Mouse (Mus musculus): Measurements from ENCODE around the gene Vmn2r1. TPM values are rescaled to one million over a fixed set of nuclear protein-coding genes. Genes with fewer than 3 reads are reported as not detected.
A peak's percentile ranks its signal among the peaks of the same experiment; 100 is the strongest.

The Vmn2r1 gene
- 0.03 and 0.07 TPM in 2 replicates for polyA plus RNA-seq (2014; fragmentation: Nextera tagmentation; extraction: Ambion mirVana)

DNA sequence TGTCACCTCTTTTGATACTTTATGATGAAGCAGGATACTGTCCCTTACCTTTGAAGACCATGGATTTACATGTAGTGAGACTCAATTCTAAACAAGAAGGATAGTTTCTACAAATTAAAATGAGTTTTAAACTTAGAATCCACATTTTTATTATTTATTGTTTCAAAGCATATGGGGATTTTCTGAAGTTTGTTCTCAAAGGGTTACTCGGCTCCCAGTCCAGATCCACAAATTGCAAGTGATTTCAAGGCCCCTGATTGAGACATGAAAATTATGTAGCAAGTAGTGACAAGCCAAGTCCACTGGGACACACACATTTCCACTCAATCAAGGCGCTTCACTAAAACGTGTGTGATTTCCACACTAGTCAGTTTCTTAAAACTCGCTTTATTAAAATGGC, at the start of gene Vmn2r1:
Vmn2r1 (plus strand) TSS at position 301 of the 400 bp plus-strand sequence.
- Histone ChIP-seq H3K27ac (replicated peaks; ENCODE audit: low read depth, low read length) (no peak within 1 kb of the TSS), H3K27me3 (ENCODE audit: control insufficient read depth, insufficient read depth, low read length) (no peaks in the 10 kb centered on the region), H3K9ac (replicated peaks; ENCODE audit: low read length) (no peak within 1 kb of the TSS), H3K4me2 (ENCODE audit: low read depth, low read length) (no peak within 1 kb of the TSS), H3K4me1 (ENCODE audit: control insufficient read depth, insufficient read depth, low read length) (no peaks in the 10 kb centered on the region), H3K9me3 (replicated peaks; ENCODE audit: control insufficient read depth, low read length) (no peaks in the 10 kb centered on the region), H3K4me3 (ENCODE audit: low read depth, low read length) (no peak within 1 kb of the TSS), H3K36me3 (replicated peaks; ENCODE audit: control insufficient read depth, insufficient read depth, low read depth, low read length) (no peaks in the 10 kb centered on the region)
- 76% methylated on average over 4 of the region's 4 CpGs for WGBS
- ATAC-seq (replicated peaks; ENCODE audit: insufficient number of reproducible peaks, low FRiP score, low TSS enrichment, low read depth) (no peak), DNase-seq (ENCODE audit: low spot score) (no peak)

DNA sequence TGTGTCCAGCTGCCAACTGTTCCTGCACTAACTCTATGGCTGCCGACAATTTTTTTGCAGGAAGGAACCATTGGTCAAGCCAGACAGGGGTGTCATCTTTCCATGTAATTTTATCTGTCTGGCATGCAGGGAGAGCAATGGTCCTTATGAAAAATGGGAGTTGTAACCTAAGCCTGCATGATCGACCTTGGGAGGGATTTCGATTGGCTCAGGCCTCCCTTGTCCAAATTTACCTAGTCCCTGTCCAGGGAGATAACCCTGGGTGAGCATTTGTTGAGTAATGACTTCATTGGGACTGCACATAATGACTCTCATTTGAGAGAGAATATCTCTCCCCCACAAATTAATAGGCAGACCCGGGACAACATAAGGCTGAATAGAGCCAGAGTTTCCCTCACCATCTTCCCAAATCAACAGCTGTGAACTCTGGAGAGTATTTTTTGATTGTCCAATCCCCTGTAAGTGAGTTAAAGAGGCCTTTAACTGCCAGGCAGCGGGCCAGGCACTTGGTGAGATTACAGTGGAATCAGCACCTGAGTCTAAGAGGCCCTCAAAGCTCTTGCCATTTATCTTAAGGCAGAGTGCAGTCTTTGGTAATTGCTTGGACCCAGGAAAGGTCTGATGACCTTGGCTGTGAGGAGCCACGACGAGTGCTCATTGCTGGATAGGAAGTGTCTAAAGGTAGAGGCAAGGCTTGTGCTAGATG, 43.1 kb upstream of the Vmn2r1 start:
- no peaks in the 10 kb centered on the region for H3K4me1 ChIP-seq (ENCODE audit: control insufficient read depth, insufficient read depth, low read length)
- H3K27ac ChIP-seq (replicated peaks; ENCODE audit: low read depth, low read length) = no peak overlapping the region
- no peaks in the 10 kb centered on the region for H3K9me3 ChIP-seq (replicated peaks; ENCODE audit: control insufficient read depth, low read length)
- 85% methylated on average over 7 of the region's 7 CpGs for WGBS
- no peak overlapping the region for H3K9ac ChIP-seq (replicated peaks; ENCODE audit: low read length)
- no peak for ATAC-seq (replicated peaks; ENCODE audit: insufficient number of reproducible peaks, low FRiP score, low TSS enrichment, low read depth)
- no peak overlapping the region for H3K4me2 ChIP-seq (ENCODE audit: low read depth, low read length)
- no peak for DNase-seq (ENCODE audit: low spot score)
- H3K27me3 ChIP-seq (ENCODE audit: control insufficient read depth, insufficient read depth, low read length) = no peaks in the 10 kb centered on the region
- H3K36me3 ChIP-seq (replicated peaks; ENCODE audit: control insufficient read depth, insufficient read depth, low read depth, low read length) = no peaks in the 10 kb centered on the region
- H3K4me3 ChIP-seq (ENCODE audit: low read depth, low read length) = no peak overlapping the region

DNA sequence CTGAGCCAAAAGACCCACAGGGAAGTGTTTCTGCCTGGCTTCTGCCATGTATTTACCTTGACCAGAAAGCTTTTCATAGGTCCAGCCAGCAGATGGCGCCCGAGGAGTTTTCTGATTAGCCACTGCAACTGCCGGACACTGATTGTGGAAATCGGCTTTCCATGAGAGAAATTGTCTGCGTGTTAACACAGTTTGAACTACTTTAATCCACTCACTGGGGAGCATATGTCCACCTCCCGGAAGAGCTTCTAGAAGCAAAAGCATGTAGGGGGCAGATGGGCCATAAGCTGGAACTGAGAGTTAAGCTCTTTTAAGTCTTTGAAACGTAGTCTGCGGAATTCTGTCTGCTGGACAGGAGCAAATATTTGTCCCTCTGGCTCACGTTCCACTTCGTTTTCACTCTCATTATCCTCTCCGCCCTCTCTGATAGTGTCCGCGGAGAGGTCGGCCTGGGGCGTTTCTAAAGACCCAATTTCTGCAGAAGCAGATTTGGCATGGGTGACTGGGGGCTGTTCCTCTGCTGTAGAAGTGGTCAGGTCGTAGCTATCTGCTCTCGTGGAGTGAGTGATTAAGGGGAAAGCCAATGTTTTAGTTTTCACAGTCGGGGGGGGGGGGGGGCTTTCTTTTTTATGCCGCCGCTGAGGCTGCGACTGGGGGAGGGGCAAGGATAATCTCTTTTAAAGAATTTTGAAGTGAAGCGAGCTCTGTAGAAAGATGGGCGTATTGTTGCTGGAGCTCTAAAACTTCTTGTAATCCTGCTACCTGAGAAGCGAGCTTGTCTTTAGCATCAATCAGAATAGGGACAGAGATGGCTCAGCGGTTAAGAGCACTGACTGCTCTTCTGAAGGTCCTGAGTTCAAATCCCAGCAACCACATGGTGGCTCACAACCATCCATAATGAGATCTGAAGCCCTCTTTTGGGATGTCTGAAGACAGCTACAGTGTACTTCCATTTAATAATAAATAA, 41.2 kb upstream of the Vmn2r1 start:
- 10% methylated on average over 25 of the region's 25 CpGs for WGBS
- H3K9me3 ChIP-seq (replicated peaks; ENCODE audit: control insufficient read depth, low read length) = no peaks in the 10 kb centered on the region
- peak overlapping the region; percentile 28 for H3K4me3 ChIP-seq (ENCODE audit: low read depth, low read length)
- H3K9ac ChIP-seq (replicated peaks; ENCODE audit: low read length) = peak overlapping the region; percentile 48
- H3K4me1 ChIP-seq (ENCODE audit: control insufficient read depth, insufficient read depth, low read length) = no peaks in the 10 kb centered on the region
- ATAC-seq (replicated peaks; ENCODE audit: insufficient number of reproducible peaks, low FRiP score, low TSS enrichment, low read depth) (peak; percentile 80), DNase-seq (ENCODE audit: low spot score) (peak; percentile 94)
- no peaks in the 10 kb centered on the region for H3K27me3 ChIP-seq (ENCODE audit: control insufficient read depth, insufficient read depth, low read length)
- H3K27ac ChIP-seq (replicated peaks; ENCODE audit: low read depth, low read length) = no peak overlapping the region
- H3K4me2 ChIP-seq (ENCODE audit: low read depth, low read length) = peak overlapping the region; percentile 60
- H3K36me3 ChIP-seq (replicated peaks; ENCODE audit: control insufficient read depth, insufficient read depth, low read depth, low read length) = no peaks in the 10 kb centered on the region

DNA sequence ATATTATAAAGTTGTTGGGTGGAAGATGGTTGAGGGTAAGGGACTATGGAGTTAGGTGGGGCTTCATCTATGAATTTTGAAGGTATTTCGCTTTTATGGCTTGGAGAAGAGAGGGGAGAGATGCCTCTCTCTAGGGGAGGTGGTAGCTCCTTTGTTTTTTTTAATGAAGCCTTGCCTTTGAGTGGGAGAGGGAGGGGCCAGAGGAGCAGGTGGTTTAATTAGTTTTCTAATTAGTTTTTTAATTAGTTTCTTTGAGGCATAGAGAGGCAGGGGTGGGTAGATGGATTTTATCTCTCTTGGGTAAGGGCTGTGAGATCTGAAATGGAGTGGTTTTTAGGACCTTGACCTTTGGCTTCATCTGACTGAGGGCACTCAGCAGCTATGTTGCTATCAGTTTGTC, 31.4 kb downstream of the Vmn2r1 start:
- Histone ChIP-seq H3K36me3 (replicated peaks; ENCODE audit: control insufficient read depth, insufficient read depth, low read depth, low read length) (no peaks in the 10 kb centered on the region), H3K4me1 (ENCODE audit: control insufficient read depth, insufficient read depth, low read length) (no peaks in the 10 kb centered on the region), H3K9ac (replicated peaks; ENCODE audit: low read length) (no peak overlapping the region), H3K4me3 (ENCODE audit: low read depth, low read length) (no peak overlapping the region), H3K27me3 (ENCODE audit: control insufficient read depth, insufficient read depth, low read length) (no peaks in the 10 kb centered on the region), H3K27ac (replicated peaks; ENCODE audit: low read depth, low read length) (no peak overlapping the region), H3K4me2 (ENCODE audit: low read depth, low read length) (no peak overlapping the region), H3K9me3 (replicated peaks; ENCODE audit: control insufficient read depth, low read length) (no peaks in the 10 kb centered on the region)
- ATAC-seq (replicated peaks; ENCODE audit: insufficient number of reproducible peaks, low FRiP score, low TSS enrichment, low read depth) (no peak), DNase-seq (ENCODE audit: low spot score) (no peak)
- WGBS = 87% methylated on average over 1 of the region's 1 CpGs

DNA sequence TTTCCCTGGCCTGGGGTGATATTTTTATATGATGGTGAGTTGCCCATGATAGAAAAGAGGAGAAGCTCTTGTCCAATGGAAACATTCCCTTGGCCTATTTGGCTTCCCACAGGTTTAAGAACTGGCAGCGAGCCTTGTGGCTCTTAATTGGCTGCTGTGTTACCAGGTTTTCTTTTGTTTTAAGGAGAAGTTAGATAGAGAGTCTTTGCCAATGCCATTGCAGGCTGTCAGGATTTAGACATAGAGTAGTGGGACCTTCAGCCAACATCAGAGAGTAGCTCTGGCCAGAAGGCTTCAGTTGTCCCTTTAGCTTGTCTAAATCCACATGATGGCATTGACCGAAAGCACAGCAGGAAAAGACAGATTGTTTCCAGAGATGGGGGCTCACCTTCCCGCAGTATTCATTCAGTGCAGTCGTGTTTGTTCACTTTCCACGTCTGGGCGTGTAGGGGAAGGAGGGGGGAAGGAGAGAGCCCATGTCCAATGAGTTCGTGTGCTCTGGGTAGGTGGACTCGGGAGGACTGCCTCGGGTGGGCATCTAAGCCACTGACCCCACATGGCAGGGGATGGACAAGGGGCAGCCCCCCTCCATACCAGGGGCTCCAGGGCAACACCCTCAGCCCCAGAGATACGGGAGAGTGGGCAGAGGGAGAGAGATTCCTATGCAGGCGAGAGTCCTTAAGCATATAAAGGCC, 32.2 kb downstream of the Vmn2r1 start:
- H3K27me3 ChIP-seq (ENCODE audit: control insufficient read depth, insufficient read depth, low read length) = no peaks in the 10 kb centered on the region
- H3K4me2 ChIP-seq (ENCODE audit: low read depth, low read length) = no peak overlapping the region
- WGBS = 87% methylated on average over 11 of the region's 11 CpGs
- no peaks in the 10 kb centered on the region for H3K36me3 ChIP-seq (replicated peaks; ENCODE audit: control insufficient read depth, insufficient read depth, low read depth, low read length)
- ATAC-seq (replicated peaks; ENCODE audit: insufficient number of reproducible peaks, low FRiP score, low TSS enrichment, low read depth) (no peak), DNase-seq (ENCODE audit: low spot score) (no peak)
- no peak overlapping the region for H3K9ac ChIP-seq (replicated peaks; ENCODE audit: low read length)
- H3K9me3 ChIP-seq (replicated peaks; ENCODE audit: control insufficient read depth, low read length) = no peaks in the 10 kb centered on the region
- H3K27ac ChIP-seq (replicated peaks; ENCODE audit: low read depth, low read length) = no peak overlapping the region
- no peak overlapping the region for H3K4me3 ChIP-seq (ENCODE audit: low read depth, low read length)
- H3K4me1 ChIP-seq (ENCODE audit: control insufficient read depth, insufficient read depth, low read length) = no peaks in the 10 kb centered on the region

DNA sequence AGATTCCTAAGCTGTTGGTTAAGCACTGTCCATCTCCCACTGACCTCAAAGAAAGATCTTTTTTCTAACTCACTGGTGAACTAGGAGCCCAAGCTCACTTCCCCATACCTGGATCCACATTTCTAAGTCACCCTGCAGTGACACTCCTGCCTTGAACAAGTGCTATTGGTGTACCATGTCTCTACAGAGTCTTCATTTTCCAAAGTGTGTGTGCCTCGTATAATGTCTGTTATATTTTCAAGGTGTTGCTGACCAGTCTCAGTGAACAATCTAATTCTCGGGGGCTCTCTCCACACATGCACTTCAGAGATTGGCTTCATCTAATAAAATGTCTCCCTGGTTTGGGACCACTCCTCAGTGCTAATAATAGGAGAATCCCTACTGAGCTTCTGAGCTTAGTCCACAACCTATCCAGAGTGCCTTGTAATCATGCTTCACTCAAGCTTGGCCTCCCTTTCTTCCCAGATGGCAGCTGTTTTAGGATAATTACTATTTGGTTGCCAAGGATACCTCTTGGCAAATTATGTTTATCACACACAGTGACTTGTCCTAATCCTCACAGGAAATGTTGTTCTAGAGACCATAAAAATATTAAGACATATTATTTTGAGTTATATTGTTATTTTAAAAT, 60.6 kb downstream of the Vmn2r1 start, which contains the start of gene Vmn2r2:
Vmn2r2 (minus strand) TSS at position 51 of the 631 bp plus-strand sequence.
- H3K27ac ChIP-seq (replicated peaks; ENCODE audit: low read depth, low read length) = no peak within 1 kb of the TSS
- H3K27me3 ChIP-seq (ENCODE audit: control insufficient read depth, insufficient read depth, low read length) = no peaks in the 10 kb centered on the region
- H3K9ac ChIP-seq (replicated peaks; ENCODE audit: low read length) = no peak within 1 kb of the TSS
- H3K9me3 ChIP-seq (replicated peaks; ENCODE audit: control insufficient read depth, low read length) = no peaks in the 10 kb centered on the region
- H3K4me2 ChIP-seq (ENCODE audit: low read depth, low read length) = no peak within 1 kb of the TSS
- no peaks in the 10 kb centered on the region for H3K4me1 ChIP-seq (ENCODE audit: control insufficient read depth, insufficient read depth, low read length)
- no peak within 1 kb of the TSS for H3K4me3 ChIP-seq (ENCODE audit: low read depth, low read length)
- no peak for ATAC-seq (replicated peaks; ENCODE audit: insufficient number of reproducible peaks, low FRiP score, low TSS enrichment, low read depth)
- DNase-seq (ENCODE audit: low spot score) = no peak
- H3K36me3 ChIP-seq (replicated peaks; ENCODE audit: control insufficient read depth, insufficient read depth, low read depth, low read length) = no peaks in the 10 kb centered on the region
- WGBS = 83% methylated on average over 2 of the region's 2 CpGs

Data from embryonic facial prominence, embryonic 11.5 days (tissue).